Mouse (Mus musculus) CH12.LX (cell line): ENCODE measurements around the gene Emc6. TPM values are rescaled to one million over a fixed set of nuclear protein-coding genes. Genes with fewer than 3 reads are reported as not detected.

ENCODE experiments used
- DNase-seq: peaks from one replicate; pipeline ENCODE4 v3.0.0-alpha.2; 2013; ENCODE audit errors: extremely low read depth
- H3K27ac ChIP-seq: 2 replicates; pipeline ENCODE4 v1.5.1; 2012; ENCODE audit warnings: low read depth, mild to moderate bottlenecking, control low read depth, moderate library complexity; ENCODE audit not compliant: insufficient read depth
- H3K27me3 ChIP-seq: replicated peaks from 2 replicates; pipeline ENCODE3; 2012; ENCODE audit warnings: inconsistent platforms
- H3K36me3 ChIP-seq, 2 experiments: replicated peaks in 1 of 2; 2 replicates each; pipeline versions ENCODE3 to v1.6.1; 2012; ENCODE audit warnings: inconsistent platforms in 1 of 2, low read length in 1 of 2, mild to moderate bottlenecking in 1 of 2, mixed read lengths in 1 of 2, moderate library complexity in 1 of 2; ENCODE audit not compliant: control insufficient read depth in 1 of 2, insufficient read depth in 1 of 2
- H3K4me1 ChIP-seq, 2 experiments: 2 replicates each; pipeline ENCODE4 v1.6.1; 2012; ENCODE audit warnings: inconsistent platforms in 1 of 2, moderate library complexity in 1 of 2; ENCODE audit not compliant: insufficient read depth in 2 of 2, control insufficient read depth in 1 of 2
- H3K4me2 ChIP-seq: 2 replicates; pipeline ENCODE4 v1.6.1; 2012; ENCODE audit warnings: low read depth, mild to moderate bottlenecking, control low read depth; ENCODE audit not compliant: poor library complexity, insufficient read depth, severe bottlenecking
- H3K4me3 ChIP-seq, 3 experiments: fragments of 150-350 bp in 1 of 3; sonication (generic) in 1 of 3; replicated peaks in 1 of 3; 2 replicates each; pipeline versions ENCODE3 to v1.5.1; 2011 to 2012; ENCODE audit warnings: low read depth in 2 of 3, low read length in 2 of 3, mild to moderate bottlenecking in 2 of 3, moderate library complexity in 2 of 3, control low read depth in 1 of 3, improper control_type of control experiment in 1 of 3, inconsistent platforms in 1 of 3, mixed read lengths in 1 of 3; ENCODE audit not compliant: poor library complexity in 1 of 3
- H3K79me2 ChIP-seq: replicated peaks from 2 replicates; pipeline ENCODE4 v1.6.1; 2012; ENCODE audit warnings: mild to moderate bottlenecking, moderate library complexity; ENCODE audit not compliant: control insufficient read depth, poor library complexity, insufficient read depth, severe bottlenecking; ENCODE audit errors: extremely low read depth
- H3K9ac ChIP-seq: 2 replicates; pipeline ENCODE4 v1.6.1; 2012; ENCODE audit warnings: low read depth, mild to moderate bottlenecking, control low read depth, moderate library complexity; ENCODE audit not compliant: insufficient read depth
- H3K9me3 ChIP-seq: replicated peaks from 2 replicates; pipeline ENCODE3; 2012; ENCODE audit warnings: low read length, inconsistent platforms, mixed read lengths
- CHD2 ChIP-seq: IDR thresholded peaks from 2 replicates; pipeline ENCODE4 v1.6.1; 2011; ENCODE audit warnings: low read length, improper control_type of control experiment
- E2F4 ChIP-seq: IDR thresholded peaks from 2 replicates; pipeline ENCODE4 v1.6.1; 2011; ENCODE audit warnings: low read depth, low read length, improper control_type of control experiment; ENCODE audit not compliant: insufficient replicate concordance
- EP300 ChIP-seq: IDR thresholded peaks from 2 replicates; pipeline ENCODE4 v1.6.1; 2011; ENCODE audit warnings: low read length, improper control_type of control experiment
- GABPA ChIP-seq: IDR thresholded peaks from 2 replicates; pipeline ENCODE4 v1.6.1; 2012; ENCODE audit warnings: low read depth, low read length, improper control_type of control experiment, inconsistent platforms; ENCODE audit not compliant: insufficient replicate concordance
- HCFC1 ChIP-seq: IDR thresholded peaks from 2 replicates; pipeline ENCODE4 v1.6.1; 2012; ENCODE audit warnings: low read depth, mild to moderate bottlenecking, inconsistent platforms, low read length, improper control_type of control experiment
- IRF4 ChIP-seq: IDR thresholded peaks from 2 replicates; pipeline ENCODE4 v1.6.1; 2014; ENCODE audit warnings: low read depth, mild to moderate bottlenecking, inconsistent platforms, low read length, improper control_type of control experiment
- JUND ChIP-seq: conservative IDR thresholded peaks from 2 replicates; pipeline ENCODE4 v1.6.1; 2011; ENCODE audit warnings: low read depth, low read length, improper control_type of control experiment
- MAFK ChIP-seq: IDR thresholded peaks from 2 replicates; pipeline ENCODE4 v1.6.1; 2011; ENCODE audit warnings: low read length, improper control_type of control experiment; ENCODE audit not compliant: insufficient replicate concordance
- MAX ChIP-seq: IDR thresholded peaks from 2 replicates; pipeline ENCODE4 v1.6.1; 2011; ENCODE audit warnings: low read length, improper control_type of control experiment
- MAZ ChIP-seq: IDR thresholded peaks from 2 replicates; pipeline ENCODE4 v1.6.1; 2012; ENCODE audit warnings: low read depth, mild to moderate bottlenecking, inconsistent platforms, low read length, improper control_type of control experiment, moderate library complexity
- NRF1 ChIP-seq: IDR thresholded peaks from 2 replicates; pipeline ENCODE4 v1.6.1; 2014; ENCODE audit warnings: low read depth, mild to moderate bottlenecking, inconsistent platforms, low read length, improper control_type of control experiment, moderate library complexity
- PAX5 ChIP-seq: IDR thresholded peaks from 2 replicates; pipeline ENCODE4 v1.6.1; 2012; ENCODE audit warnings: low read length, inconsistent platforms, mixed read lengths
- POLR2A ChIP-seq: IDR thresholded peaks from 2 replicates; pipeline ENCODE4 v1.6.1; 2011; ENCODE audit warnings: low read depth, mild to moderate bottlenecking, improper control_type of control experiment, low read length
- POLR2AphosphoS2 ChIP-seq: IDR thresholded peaks from 2 replicates; pipeline ENCODE4 v1.6.1; 2011; ENCODE audit warnings: low read depth, low read length, improper control_type of control experiment
- SMC3 ChIP-seq: IDR thresholded peaks from 2 replicates; pipeline ENCODE4 v1.6.1; 2011; ENCODE audit warnings: low read depth, low read length, improper control_type of control experiment
- TBP ChIP-seq: conservative IDR thresholded peaks from 2 replicates; pipeline ENCODE4 v1.6.1; 2011; ENCODE audit warnings: low read depth, low read length, improper control_type of control experiment
- ZMIZ1 ChIP-seq: IDR thresholded peaks from 2 replicates; pipeline ENCODE4 v1.6.1; 2012; ENCODE audit warnings: low read depth, mild to moderate bottlenecking, inconsistent platforms, low read length, improper control_type of control experiment
- dilution Hi-C: fragments of 300-500 bp; cut with MboI; formaldehyde crosslinking; loops from 2 replicates; pipeline ENCODE4 v1.14.3; 2020; ENCODE audit warnings: low sequenced_read_pairs; ENCODE audit not compliant: extremely low pct_unique_long_range_greater_than_20kb, extremely low pct_ligation_motif_present
- in situ Hi-C: fragments of 300-500 bp; cut with MboI; formaldehyde crosslinking; loops from 3 replicates; pipeline ENCODE4 v1.14.3; 2019; ENCODE audit warnings: low sequenced_read_pairs, low pct_ligation_motif_present, low pct_unique_long_range_greater_than_20kb, mixed read lengths
- polyA plus RNA-seq: library from polyadenylated mRNA; unstranded; fragments of >175 nt; gene quantifications from 2 replicates; pipeline ENCODE4 v1.2.1, GENCODE M21; 2012; ENCODE audit warnings: low read depth; ENCODE audit not compliant: insufficient read length
- total RNA-seq, 2 experiments: library from RNA; depleted of rRNA; stranded (reverse); fragments of 300-350 nt in 1 of 2; fragments of >200 nt in 1 of 2; gene quantifications; 2 replicates each; pipeline ENCODE4 v1.2.3; 2012 to 2014

Emc6 gene
- total and polyA plus RNA-seq, 3 experiments: 124 to 292 (median 138) TPM

DNA sequence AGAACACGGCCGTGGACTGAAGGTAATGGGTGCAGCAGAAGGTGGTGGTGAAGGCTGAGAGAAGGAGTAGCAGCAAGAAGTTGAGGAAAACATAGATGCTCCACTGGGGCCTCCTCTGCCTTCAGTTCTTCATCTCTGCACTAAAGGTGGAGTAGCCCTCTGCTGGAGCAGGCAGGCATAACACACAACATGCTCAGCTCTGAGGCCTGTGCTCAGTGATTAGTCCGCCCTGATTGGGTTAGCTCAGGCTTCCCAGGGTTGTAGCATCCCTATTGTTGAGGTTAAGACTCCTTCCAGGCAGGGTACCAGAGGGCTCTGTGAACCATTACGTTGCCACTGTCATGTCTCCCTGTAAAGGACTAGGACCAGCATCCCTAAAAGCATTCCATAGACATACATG is 7.6 kb downstream of the Emc6 start (continued):
- TF ChIP-seq GABPA (no peak), MAX (no peak), MAFK (no peak), NRF1 (no peak), JUND (no peak), HCFC1 (no peak), EP300 (no peak)

DNA sequence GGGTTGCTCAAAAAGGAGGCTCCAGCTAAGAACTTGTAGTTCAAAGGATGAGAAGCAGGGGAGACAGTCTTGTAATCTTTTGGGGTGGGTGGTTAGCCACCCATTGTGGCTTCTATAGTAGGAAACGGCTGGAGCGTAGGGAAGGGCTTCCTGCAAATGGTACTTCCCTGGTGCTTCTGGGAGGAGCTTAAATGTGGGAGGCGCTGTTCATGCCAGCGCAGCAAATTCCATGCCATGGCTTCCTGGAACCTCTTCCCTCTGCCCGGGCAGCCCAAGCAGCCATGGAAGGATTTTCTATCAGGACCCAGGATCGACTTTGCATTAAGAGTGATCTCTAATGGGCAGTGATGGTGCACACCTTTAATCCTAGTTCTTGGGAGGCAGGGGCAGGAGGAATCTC is 8.3 kb downstream of the Emc6 start:
- no peak for DNase-seq
- Histone ChIP-seq H3K9ac (no peak overlapping the region), H3K4me1 (peaks cover 0 to 16% of the 10 kb centered on the region in 2 experiments; a peak in 2 of 4 replicates), H3K36me3 (peaks cover 13 to 71% of the 10 kb centered on the region in 2 experiments), H3K27me3 (no peaks in the 10 kb centered on the region), H3K27ac (no peak overlapping the region), H3K4me3 (no peak overlapping the region), H3K79me2 (no peaks in the 10 kb centered on the region), H3K4me2 (no peak overlapping the region), H3K9me3 (no peaks in the 10 kb centered on the region)
- in situ Hi-C loops: no loop called here
- dilution Hi-C loops: no loop called here
- TF ChIP-seq TBP: no peak
- no peak for TF ChIP-seq POLR2A
- TF ChIP-seq EP300: no peak
- TF ChIP-seq SMC3: no peak
- no peak for TF ChIP-seq MAZ
- TF ChIP-seq ZMIZ1: no peak
- TF ChIP-seq, all 38 proteins: peak for 0

DNA sequence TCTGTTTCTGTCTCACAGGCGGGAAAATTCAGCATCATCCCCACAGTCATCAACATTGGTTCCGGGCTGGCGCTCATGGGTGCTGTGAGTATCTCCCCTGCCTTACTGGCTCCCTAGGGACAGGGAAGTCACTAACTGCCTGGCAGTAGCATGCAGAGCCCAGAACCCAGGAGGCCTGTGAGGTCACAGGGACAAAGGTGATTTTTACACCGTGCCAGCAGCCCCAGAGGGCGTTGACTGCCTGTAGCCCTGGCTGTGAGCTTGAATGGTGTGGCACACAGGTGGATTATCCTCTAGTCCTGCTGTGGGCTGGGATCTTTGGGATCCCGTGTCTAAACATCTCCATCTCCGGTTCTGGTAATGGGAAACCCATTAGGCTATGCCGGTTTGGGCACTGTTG is 8.8 kb downstream of the Emc6 start:
- Histone ChIP-seq H3K4me1 (peaks cover 0 to 16% of the 10 kb centered on the region in 2 experiments; a peak in 2 of 4 replicates), H3K9ac (no peak overlapping the region), H3K27me3 (no peaks in the 10 kb centered on the region), H3K27ac (no peak overlapping the region), H3K36me3 (peaks cover 13 to 66% of the 10 kb centered on the region in 2 experiments), H3K9me3 (no peaks in the 10 kb centered on the region), H3K4me3 (no peak overlapping the region), H3K79me2 (no peaks in the 10 kb centered on the region), H3K4me2 (no peak overlapping the region)
- DNase-seq: no peak
- dilution Hi-C loops (no loop called here), in situ Hi-C loops (no loop called here)
- TF ChIP-seq GABPA (no peak), TBP (no peak), SMC3 (no peak), POLR2AphosphoS2 (no peak), E2F4 (no peak), IRF4 (no peak), PAX5 (no peak), CHD2 (no peak)
